Mouse (Mus musculus) layer of hippocampus, postnatal 14 days (tissue): ENCODE measurements at regions not wholly inside any gene's neighbourhood (a gene's known extent, or its start where the extent isn't known, plus 50 kb on each side); places are given as distances from the start of the nearest gene placed in this dataset.
"Not testable (repeated sequence)": the region's sequence is repeated elsewhere in the genome, so short reads cannot be mapped to it uniquely, and the experiment has no call there.

Source experiments
- DNase-seq, 2 experiments: peaks; one replicate each; pipeline ENCODE4 v3.0.0; 2021 to 2022; ENCODE audit warnings: low spot score in 2 of 2, mixed read lengths in 1 of 2

- DNase-seq, result not testable (repeated sequence)
Measured at GRCm38 (mm10) chr14:53474170-53474569, 779.7 kb downstream of the Dad1 start.

GRCm38 (mm10) chr14:53460790-53461189, 793.1 kb downstream of the Dad1 start:
- DNase-seq, result not testable (repeated sequence)

DNA sequence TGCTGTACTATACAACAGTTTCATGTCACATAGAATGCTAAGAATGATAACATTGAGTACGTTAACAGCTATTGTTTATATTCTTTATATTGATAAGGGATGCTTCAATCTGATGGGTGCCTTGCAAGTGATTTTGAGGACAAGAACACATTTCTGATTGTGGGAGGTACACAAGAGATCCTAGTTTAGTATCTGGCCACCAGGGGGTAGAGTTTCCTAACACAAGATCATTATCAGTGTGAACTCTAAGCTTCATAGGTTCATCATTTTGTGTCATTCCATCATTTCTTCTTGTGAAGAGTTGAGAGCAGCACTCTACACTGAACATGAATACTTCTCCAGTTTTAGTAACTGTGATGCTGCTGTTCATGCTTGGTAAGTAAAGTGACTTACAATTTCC, 799.9 kb downstream of the Dad1 start:
- DNase-seq, result no peak

DNA sequence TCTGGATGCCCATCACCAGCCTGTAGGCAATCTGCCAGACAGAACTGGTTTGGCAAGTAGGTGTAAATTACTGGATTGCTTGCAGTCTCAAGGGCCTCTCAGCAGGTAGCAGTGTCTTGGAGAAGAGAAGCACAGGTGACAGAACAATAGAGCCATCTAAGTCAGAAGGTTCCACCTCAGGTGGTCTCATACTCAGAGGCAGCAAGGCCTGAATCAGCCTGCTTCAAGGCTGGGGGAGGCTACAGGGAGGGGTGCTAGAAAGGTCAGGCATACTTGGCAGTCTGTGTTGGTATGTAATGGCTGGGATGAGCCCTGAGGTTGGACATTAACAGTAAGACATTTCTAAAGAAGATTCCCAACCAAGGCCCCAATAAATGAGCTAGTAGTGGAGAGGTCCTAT, 814.3 kb downstream of the Dad1 start:
- not testable (repeated sequence) for DNase-seq

DNA sequence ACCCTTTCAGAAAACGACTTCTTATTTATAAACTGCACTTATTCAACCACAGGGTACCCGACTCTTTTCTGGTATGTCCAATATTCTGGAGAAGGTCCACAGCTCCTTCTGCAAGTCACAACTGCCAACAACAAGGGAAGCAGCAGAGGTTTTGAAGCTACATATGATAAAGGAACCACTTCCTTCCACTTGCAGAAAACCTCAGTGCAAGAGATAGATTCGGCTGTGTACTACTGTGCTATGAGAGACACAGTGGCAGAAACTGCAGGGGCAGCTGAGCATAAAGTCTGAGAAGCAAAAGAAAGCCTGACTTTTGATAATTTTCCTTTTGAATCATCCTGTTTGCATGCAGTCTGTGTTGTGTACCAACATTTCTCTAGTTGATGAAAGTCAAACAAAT, 823.8 kb downstream of the Dad1 start:
- not testable (repeated sequence) for DNase-seq

DNA sequence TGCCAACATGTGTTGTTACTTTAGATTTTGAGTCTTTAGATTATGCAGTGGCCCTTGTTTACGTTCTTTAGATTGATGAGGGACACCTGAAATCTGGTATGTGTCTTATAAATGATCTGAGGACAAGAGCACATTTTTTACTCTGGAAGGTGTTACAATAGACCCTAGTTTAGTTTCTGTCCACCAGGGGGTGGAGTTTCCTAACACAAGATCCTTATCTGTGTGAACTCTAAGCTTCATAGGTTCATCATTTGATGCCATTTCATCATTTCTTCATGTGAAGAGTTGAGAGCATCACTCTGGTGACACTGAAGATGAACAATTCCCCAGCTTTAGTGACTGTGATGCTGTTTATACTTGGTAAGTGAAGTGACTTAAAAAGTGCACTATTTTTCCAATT, 825.5 kb downstream of the Dad1 start:
- not testable (repeated sequence) for DNase-seq

DNA sequence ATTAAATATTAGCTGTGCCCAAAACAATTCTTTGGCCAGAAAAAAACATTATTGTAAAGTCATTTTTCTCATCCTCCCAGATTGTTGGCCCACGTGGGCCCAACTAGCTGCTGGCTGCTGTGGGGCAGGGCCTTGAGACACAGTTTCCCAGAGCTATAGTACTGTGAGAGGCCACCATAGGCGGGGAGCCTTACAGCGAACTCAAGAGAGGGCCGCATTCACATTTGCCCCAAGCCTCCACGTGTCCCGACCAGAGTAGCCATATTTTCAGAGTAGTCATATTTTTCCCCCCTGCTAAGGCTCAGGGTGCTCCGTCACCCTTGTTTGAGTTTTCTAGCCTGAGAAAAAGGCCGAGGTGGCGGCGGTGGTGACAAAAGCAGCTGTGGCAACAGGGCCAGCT, 826.3 kb downstream of the Dad1 start:
- not testable (repeated sequence) for DNase-seq

- DNase-seq, result not testable (repeated sequence)
Measured at GRCm38 (mm10) chr14:53416955-53417354, 836.9 kb downstream of the Dad1 start.

DNA sequence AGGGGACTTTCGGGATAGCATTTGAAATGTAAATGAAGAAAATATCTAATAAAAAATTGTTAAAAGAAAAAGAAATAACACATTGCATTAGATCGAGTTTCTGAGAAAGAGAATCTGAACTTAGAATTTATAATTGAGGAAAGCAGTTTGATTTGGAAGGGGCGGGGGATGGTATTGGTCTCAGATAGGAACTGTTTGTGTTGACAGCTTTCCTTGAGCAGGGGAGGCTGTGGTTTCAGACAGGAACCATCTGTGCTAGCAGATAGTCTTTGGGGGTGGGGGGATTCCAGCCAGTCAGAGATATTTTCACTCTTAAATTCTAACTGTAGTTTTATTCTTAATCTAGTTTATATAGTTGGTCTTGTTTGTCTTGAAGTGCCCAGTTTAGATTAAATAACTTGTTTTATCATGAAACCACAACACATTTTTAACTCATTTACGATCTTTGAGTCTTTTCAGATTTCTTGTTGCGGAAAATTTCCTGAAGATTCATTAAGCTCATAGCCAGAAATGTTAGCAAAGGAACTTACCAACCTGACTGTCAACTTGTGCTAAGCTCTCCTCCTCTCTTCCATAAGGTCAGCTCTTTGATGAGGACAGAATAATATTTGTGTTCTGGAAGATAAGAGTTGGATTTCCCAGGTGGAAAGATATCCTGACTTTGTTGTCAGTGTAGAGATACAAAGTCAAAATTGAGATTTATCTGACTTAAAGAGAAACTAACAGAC, 846.2 kb downstream of the Dad1 start:
- not testable (repeated sequence) for DNase-seq

DNA sequence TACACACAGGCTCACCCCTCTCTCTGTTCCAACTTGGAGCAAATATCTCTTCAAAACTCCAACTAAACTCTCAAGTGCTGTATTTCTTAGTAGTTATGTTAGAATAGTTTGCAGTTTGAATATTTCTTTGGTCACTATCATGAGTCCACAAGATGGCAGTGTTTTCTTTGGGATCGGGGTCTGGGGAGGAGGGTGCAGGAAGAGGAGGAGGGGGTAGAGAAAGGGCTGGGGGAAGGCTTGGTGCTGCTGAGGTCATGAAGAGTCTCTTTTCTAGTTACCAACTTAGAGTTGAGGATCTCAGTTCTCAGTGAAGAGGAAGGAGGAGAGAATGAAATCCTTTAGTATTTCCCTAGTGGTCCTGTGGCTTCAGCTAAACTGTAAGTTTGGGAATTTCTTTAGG, 863.6 kb downstream of the Dad1 start:
- not testable (repeated sequence) for DNase-seq

GRCm38 (mm10) chr14:53374591-53374990, 879.0 kb upstream of the Olfr1507 start:
- not testable (repeated sequence) for DNase-seq

DNA sequence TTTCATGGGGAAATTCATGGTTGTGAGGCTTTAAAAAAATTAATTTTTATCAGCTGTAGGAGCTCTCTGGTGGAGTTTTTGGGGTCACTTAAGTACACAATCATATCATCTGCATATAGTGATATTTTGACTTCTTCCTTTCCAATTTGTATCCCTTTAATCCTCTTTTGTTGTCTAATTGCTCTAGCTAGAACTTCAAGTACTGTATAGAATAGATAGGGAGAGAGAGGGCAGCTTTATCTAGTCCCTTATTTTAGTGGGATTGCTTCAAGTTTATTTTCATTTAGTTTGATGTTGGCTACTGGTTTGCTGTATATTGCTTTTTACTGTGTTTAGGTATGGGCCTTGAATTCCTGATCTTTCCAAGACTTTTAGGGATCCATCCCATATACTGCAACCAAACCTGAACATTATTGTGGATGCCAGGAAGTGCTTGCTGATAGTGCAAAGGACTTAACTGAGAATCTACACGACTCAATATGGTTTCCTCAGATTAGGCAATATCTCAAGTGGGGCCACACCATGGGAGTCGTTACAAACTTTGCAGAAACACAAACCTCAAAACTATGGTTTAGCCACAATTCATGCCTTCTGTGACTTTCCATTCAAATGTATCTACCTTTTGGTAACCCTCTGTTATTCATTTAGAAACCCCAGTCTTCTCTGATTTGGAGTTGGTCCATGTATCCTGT, 878.4 kb upstream of the Olfr1507 start:
- not testable (repeated sequence) for DNase-seq

GRCm38 (mm10) chr14:53369776-53370175, 874.2 kb upstream of the Olfr1507 start:
- DNase-seq, result no peak

DNA sequence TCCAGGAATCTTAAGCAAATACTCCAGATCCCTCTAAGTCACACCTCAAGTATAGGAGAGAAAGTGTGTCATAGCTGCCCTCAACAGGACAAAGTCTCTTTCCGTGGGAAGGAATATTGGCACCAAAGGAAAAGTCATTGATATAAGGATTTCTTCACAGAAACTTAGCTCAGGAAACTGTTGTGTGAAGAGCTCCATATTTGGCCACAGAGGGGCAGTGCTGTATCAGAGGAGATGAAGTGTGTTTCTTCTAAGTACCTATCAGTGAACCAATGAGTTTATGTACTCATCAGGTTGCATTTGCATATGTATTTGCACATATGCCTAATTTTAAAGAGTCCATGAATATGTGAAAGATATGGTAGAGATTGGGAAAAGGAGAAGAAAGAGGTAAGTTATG, 871.9 kb upstream of the Olfr1507 start:
- not testable (repeated sequence) for DNase-seq

- not testable (repeated sequence) for DNase-seq
Measured at GRCm38 (mm10) chr14:53363995-53364394, 868.4 kb upstream of the Olfr1507 start.

DNA sequence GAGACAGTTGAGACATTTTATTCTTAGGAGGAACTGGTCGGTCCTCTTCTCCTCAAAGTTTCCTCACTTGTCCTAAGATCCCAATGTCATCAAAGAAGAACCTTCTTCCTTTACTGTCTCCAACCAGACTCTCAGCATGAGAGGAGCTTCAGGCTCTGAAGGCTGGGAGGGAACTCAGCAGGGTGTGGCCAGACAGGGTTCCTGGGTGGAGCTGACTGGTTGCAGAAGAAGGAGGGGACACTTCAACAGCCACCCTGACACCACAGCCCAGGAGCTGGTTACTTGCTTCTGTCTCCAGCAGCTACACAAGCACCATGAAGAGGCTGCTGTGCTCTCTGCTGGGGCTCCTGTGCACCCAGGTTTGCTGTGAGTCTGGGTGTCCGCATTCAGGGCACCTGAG, 866.5 kb upstream of the Olfr1507 start:
- DNase-seq, result not testable (repeated sequence)

DNA sequence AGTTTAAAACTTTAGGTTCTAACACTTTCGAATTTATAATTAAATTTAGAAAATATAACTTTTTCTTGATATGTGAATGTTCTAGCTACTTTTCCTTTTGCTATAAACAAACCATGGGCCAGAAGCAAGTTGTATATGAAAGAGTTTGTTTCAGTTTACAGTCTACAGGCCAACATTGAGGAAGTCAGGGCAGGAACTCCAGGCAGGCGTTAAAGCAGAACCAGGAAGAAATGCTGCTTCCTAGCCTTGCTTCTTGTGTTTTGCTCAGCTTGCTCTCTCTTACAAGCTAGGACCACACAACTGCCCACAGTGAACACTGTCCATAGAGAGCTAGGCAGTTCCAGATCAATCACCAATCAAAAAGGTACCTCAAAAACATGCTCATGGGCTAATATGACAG, 861.9 kb upstream of the Olfr1507 start:
- DNase-seq, result not testable (repeated sequence)

DNA sequence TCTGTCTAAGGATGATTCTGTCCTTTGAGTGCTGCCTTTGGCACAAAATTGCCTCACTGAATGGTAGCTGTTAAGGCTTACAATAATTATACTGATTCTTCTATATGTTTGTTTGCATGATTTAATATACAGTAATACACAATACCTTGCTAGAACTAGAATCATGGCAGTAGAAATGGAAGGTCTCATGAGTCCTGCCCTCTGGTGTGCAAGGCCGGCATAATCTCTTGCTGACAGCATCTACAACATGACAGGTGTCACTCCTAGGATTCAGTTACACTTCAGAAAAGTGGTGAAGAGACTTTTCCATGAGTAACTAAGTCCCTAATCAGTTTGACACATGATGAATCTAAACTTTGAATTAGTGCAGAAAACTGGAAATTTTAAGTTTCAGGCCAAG, 861.2 kb upstream of the Olfr1507 start:
- DNase-seq, result not testable (repeated sequence)

- not testable (repeated sequence) for DNase-seq
Measured at GRCm38 (mm10) chr14:53351457-53351856, 855.9 kb upstream of the Olfr1507 start.

DNA sequence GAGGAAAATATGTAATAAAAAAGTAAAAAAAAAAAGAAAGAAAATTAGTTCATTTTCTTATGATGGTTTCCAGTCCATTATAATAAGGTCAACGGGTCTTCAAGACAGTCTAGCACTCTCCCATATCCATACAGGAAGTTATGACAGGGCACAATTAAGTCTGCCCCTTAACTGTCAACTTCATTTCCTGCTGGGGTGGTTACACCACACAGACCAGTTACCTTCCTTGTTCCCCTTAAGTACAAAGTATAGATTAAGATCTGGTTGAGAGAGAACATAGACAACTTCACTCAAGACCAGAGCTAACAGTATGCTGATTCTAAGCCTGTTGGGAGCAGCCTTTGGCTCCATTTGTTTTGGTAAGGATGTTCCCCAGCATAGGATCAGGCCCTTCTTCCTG, 855.2 kb upstream of the Olfr1507 start:
- DNase-seq, result not testable (repeated sequence)

DNA sequence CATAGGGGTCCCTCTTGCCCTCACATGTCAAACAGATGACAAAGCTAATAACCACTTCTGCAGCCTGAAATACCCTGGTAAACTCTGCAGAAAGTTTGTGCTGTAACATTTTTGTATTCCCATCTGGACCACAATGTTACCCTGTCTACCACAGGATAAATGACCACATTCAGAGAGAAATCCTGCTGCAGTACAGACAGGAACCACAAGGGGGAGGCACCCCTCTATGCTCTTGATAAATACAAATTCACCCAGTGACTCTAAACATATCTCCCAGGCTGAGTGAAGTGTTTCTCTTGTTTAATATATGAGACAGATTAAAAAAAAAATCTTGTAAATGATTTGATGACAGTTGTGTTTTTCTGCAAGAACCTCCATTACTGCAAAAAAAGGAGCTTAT, 853.6 kb upstream of the Olfr1507 start:
- DNase-seq, result peak in 1 of 2 experiments; percentile 1

GRCm38 (mm10) chr14:53345568-53345967, 850.0 kb upstream of the Olfr1507 start:
- DNase-seq, result not testable (repeated sequence)

DNA sequence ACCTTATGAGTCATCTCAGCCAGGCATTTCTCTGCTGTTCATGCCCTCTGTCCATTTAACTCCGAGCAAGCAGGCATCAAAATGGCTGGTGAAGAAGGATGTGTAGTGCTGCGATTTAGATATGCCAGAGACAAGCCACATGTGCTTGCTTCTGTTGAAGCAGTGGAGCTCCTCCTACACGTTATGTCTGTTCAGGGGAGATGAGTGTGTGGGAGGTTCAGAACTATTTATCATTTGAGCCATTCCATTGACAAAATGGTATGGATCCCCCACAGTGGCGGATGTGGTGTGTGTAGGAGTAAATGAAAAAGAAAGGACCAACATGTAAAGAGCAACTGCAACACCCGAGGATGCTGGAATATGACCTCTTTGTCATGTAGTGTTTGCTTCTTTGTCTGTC, 848.3 kb upstream of the Olfr1507 start:
- not testable (repeated sequence) for DNase-seq
